Mouse (Mus musculus): ENCODE data around the gene Fbxo34. TPM values are rescaled to one million over a fixed set of nuclear protein-coding genes. Genes with fewer than 3 reads are reported as not detected.
A peak's percentile ranks its signal among the peaks of the same experiment; 100 is the strongest.

Gene Fbxo34
- polyA plus RNA-seq, 1 experiment from 2014 or later: 24.8 TPM

DNA sequence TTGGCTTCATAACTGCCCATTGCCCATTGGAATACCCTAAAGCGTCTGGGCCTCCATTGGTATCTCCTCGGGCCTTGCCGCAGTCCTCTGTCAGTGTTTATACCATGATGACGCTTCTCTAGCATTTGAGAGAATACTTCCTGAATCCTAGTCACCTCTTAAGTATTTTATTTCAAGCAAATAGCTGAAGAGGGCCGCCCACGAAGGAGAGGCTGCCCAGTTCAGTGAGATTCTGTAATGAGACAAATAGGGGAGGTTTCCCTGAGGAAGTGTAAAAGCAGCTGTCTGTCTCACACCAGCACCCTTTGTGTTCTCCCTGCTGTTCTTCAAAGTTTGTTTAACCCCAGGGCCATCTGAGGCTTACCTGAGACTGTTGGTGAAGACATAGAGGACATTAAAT lies 66.5 kb downstream of the Fbxo34 start:
- Histone ChIP-seq H3K4me1 (ENCODE audit: control insufficient read depth, insufficient read depth, low read length) (peaks cover 14% of the 10 kb centered on the region), H3K27me3 (ENCODE audit: control insufficient read depth, insufficient read depth, low read length) (no peaks in the 10 kb centered on the region), H3K4me2 (no peak overlapping the region), H3K27ac (ENCODE audit: low read depth, low read length) (no peak overlapping the region), H3K9me3 (replicated peaks; ENCODE audit: control insufficient read depth, low read length) (no peaks in the 10 kb centered on the region), H3K36me3 (ENCODE audit: control insufficient read depth, insufficient read depth, low read length) (no peaks in the 10 kb centered on the region), H3K9ac (ENCODE audit: low read depth, low read length) (no peak overlapping the region), H3K4me3 (ENCODE audit: low read depth, low read length) (no peak overlapping the region)
- WGBS (ENCODE audit: insufficient replicate concordance): 78% methylated on average over 6 of the region's 6 CpGs
- ATAC-seq (replicated peaks; ENCODE audit: insufficient number of reproducible peaks, low FRiP score, low TSS enrichment): no peak

DNA sequence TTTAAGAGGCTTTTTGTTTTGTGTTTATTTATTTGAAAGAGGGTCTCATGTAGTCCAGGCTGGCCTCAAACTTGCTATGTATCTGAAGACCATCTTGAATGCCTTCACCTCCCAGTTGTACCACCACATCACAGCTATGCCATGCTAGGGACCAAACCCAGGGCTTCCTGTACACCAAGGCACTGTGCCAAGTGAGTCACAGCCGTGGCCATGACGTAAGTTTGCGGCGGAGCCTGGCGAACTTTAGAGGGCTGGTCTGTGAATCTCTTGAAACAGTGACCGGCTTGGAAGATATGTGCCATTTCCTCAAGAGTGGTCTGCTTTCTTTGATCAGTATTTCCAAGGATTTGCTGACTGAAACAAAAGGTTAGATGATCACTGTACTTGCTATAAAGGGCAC lies 68.4 kb downstream of the Fbxo34 start:
- H3K36me3 ChIP-seq (ENCODE audit: control insufficient read depth, insufficient read depth, low read length): no peaks in the 10 kb centered on the region
- H3K4me2 ChIP-seq: no peak overlapping the region
- no peak overlapping the region for H3K4me3 ChIP-seq (ENCODE audit: low read depth, low read length)
- 74% methylated on average over 6 of the region's 6 CpGs for WGBS (ENCODE audit: insufficient replicate concordance)
- no peak overlapping the region for H3K9ac ChIP-seq (ENCODE audit: low read depth, low read length)
- no peaks in the 10 kb centered on the region for H3K27me3 ChIP-seq (ENCODE audit: control insufficient read depth, insufficient read depth, low read length)
- no peaks in the 10 kb centered on the region for H3K9me3 ChIP-seq (replicated peaks; ENCODE audit: control insufficient read depth, low read length)
- ATAC-seq (replicated peaks; ENCODE audit: insufficient number of reproducible peaks, low FRiP score, low TSS enrichment): no peak
- H3K27ac ChIP-seq (ENCODE audit: low read depth, low read length): no peak overlapping the region
- peaks cover 23% of the 10 kb centered on the region for H3K4me1 ChIP-seq (ENCODE audit: control insufficient read depth, insufficient read depth, low read length)

DNA sequence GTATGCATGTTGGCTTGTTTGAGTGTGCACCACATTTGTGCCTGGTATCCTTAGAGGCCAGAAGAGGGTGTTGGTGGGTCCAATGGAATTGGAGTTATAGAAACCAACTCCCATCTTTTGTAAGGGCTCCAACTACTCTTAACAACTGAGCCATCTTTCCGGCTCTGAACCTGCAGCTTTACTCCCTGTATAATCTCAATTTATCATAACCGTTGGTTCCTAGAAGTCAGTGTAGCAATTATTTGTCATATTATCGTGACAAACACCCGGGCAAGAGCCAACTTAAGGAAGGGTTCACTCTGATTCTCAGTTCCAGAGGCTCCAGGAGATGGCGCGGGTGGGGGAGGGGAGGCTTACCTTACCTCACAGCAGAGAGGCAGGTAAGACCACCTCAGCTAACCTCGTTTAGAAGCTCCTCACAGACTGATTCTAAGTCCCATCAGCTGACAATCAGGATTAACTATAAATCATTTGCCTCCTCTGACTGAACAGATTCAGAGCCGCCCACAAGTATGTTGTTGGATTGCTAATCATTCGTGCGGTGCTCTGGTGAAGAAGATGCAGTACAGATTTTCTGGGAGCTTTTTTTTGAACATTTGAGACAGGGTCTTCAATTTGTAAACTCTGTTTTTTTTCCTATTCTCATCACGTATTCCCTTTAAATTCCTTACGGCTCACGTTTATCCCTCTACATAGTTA lies 70.7 kb downstream of the Fbxo34 start:
- H3K36me3 ChIP-seq (ENCODE audit: control insufficient read depth, insufficient read depth, low read length): no peaks in the 10 kb centered on the region
- no peaks in the 10 kb centered on the region for H3K27me3 ChIP-seq (ENCODE audit: control insufficient read depth, insufficient read depth, low read length)
- 0 out of 2 replicates have a peak overlapping the region, but pooled peaks have one; percentile 16 for H3K27ac ChIP-seq (ENCODE audit: low read depth, low read length)
- peaks cover 20% of the 10 kb centered on the region for H3K4me1 ChIP-seq (ENCODE audit: control insufficient read depth, insufficient read depth, low read length)
- 80% methylated on average over 13 of the region's 13 CpGs for WGBS (ENCODE audit: insufficient replicate concordance)
- no peak overlapping the region for H3K4me2 ChIP-seq
- H3K4me3 ChIP-seq (ENCODE audit: low read depth, low read length): no peak overlapping the region
- no peak for ATAC-seq (replicated peaks; ENCODE audit: insufficient number of reproducible peaks, low FRiP score, low TSS enrichment)
- H3K9me3 ChIP-seq (replicated peaks; ENCODE audit: control insufficient read depth, low read length): no peaks in the 10 kb centered on the region
- H3K9ac ChIP-seq (ENCODE audit: low read depth, low read length): no peak overlapping the region

DNA sequence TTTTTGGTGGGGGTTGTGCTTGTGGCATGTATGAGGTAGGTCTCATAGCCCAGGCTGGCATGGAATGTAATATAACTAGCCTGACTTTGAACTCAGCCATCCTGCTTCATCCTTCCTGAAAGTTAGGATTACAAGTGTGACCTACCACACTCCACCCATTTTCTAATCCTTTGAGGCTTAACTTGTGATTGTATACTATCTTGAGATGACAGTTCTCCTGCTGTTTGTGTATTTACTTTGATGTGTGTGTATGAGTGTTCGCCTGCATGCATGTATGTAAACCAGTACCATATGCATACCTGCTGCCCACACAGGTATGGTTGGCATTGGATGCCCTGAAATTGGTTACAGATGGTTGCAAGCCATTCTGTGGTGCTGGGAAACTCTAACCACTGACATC lies 71.4 kb downstream of the Fbxo34 start:
- Histone ChIP-seq H3K9me3 (replicated peaks; ENCODE audit: control insufficient read depth, low read length) (no peaks in the 10 kb centered on the region), H3K36me3 (ENCODE audit: control insufficient read depth, insufficient read depth, low read length) (no peaks in the 10 kb centered on the region), H3K27me3 (ENCODE audit: control insufficient read depth, insufficient read depth, low read length) (no peaks in the 10 kb centered on the region), H3K4me1 (ENCODE audit: control insufficient read depth, insufficient read depth, low read length) (peaks cover 21% of the 10 kb centered on the region), H3K9ac (ENCODE audit: low read depth, low read length) (no peak overlapping the region; the same call in 1 of the 2 replicates), H3K4me3 (ENCODE audit: low read depth, low read length) (no peak overlapping the region), H3K27ac (ENCODE audit: low read depth, low read length) (peak overlapping the region; percentile 67), H3K4me2 (no peak overlapping the region)
- ATAC-seq (replicated peaks; ENCODE audit: insufficient number of reproducible peaks, low FRiP score, low TSS enrichment): no peak; the same call in 1 of the 2 replicates
- 88% methylated on average over 1 of the region's 1 CpGs for WGBS (ENCODE audit: insufficient replicate concordance)

DNA sequence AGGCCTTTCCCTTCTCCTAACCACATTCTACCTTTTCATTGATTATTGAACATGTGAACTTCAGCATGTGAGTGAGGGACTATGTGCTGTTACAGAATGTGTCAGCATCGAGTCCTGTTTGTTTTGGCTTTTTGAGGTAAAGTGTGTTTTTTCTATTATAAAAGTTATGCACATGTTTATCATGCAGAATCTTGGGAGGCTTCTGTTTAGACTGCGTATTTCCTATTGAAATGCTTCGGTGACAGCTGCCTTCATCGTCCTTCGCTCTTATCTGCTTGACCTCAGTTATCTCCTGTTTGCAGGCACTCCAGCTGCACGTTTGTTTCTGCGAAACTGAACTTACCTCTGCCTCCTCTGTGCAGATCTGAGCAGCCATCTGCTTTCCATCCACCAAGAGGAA lies 72.1 kb downstream of the Fbxo34 start:
- no peaks in the 10 kb centered on the region for H3K36me3 ChIP-seq (ENCODE audit: control insufficient read depth, insufficient read depth, low read length)
- peak overlapping the region; percentile 67 for H3K27ac ChIP-seq (ENCODE audit: low read depth, low read length)
- H3K9me3 ChIP-seq (replicated peaks; ENCODE audit: control insufficient read depth, low read length): no peaks in the 10 kb centered on the region
- 11% methylated on average over 7 of the region's 7 CpGs for WGBS (ENCODE audit: insufficient replicate concordance)
- peak; percentile 88 for ATAC-seq (replicated peaks; ENCODE audit: insufficient number of reproducible peaks, low FRiP score, low TSS enrichment)
- no peaks in the 10 kb centered on the region for H3K27me3 ChIP-seq (ENCODE audit: control insufficient read depth, insufficient read depth, low read length)
- H3K4me3 ChIP-seq (ENCODE audit: low read depth, low read length): no peak overlapping the region
- peaks cover 25% of the 10 kb centered on the region for H3K4me1 ChIP-seq (ENCODE audit: control insufficient read depth, insufficient read depth, low read length)
- H3K9ac ChIP-seq (ENCODE audit: low read depth, low read length): no peak overlapping the region; the same call in 1 of the 2 replicates
- 0 out of 2 replicates have a peak overlapping the region, but pooled peaks have one; percentile 12 for H3K4me2 ChIP-seq

DNA sequence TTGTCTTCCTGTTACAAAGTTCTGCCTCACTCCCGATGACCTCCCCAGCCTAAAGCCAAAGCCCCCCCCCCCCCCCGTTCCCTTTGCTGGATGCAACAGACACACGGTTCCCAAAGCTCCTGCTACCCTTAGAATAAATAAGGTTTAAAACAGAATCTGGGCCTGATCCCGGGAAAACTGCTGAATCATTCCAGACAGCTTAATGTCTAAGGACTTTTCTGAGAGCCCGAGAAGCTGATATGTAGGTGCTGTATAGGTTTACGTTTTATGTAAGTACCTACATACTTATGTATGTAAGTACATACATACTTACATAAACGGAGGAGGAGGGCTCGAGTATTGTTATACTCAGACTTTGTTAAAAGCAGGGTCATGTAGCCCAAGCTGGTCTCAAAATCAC lies 75.2 kb downstream of the Fbxo34 start:
- H3K4me3 ChIP-seq (ENCODE audit: low read depth, low read length): no peak overlapping the region
- no peak overlapping the region for H3K4me2 ChIP-seq
- no peaks in the 10 kb centered on the region for H3K36me3 ChIP-seq (ENCODE audit: control insufficient read depth, insufficient read depth, low read length)
- H3K9me3 ChIP-seq (replicated peaks; ENCODE audit: control insufficient read depth, low read length): no peaks in the 10 kb centered on the region
- no peak for ATAC-seq (replicated peaks; ENCODE audit: insufficient number of reproducible peaks, low FRiP score, low TSS enrichment)
- peaks cover 28% of the 10 kb centered on the region for H3K4me1 ChIP-seq (ENCODE audit: control insufficient read depth, insufficient read depth, low read length)
- H3K9ac ChIP-seq (ENCODE audit: low read depth, low read length): no peak overlapping the region
- 69% methylated on average over 8 of the region's 8 CpGs for WGBS (ENCODE audit: insufficient replicate concordance)
- no peak overlapping the region for H3K27ac ChIP-seq (ENCODE audit: low read depth, low read length)
- no peaks in the 10 kb centered on the region for H3K27me3 ChIP-seq (ENCODE audit: control insufficient read depth, insufficient read depth, low read length)

DNA sequence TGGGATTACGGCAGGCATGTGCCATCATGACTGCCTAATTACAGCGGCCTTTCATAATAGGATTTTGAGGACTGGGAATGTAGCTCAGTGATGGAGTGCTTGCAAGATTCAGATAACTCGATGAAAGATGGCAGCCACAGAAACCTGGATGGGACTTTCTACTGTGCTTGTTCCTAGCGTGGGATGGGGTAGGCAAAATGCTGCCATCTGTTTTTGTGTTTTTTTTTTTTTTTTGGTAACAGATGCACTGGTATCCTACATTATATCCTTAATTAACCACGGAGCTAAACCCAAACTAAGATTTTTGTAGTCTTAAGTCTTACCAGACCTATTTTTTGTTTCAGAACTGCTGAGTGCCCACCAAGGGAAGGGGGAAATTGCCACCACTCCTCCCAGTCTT lies 75.6 kb downstream of the Fbxo34 start:
- no peak overlapping the region for H3K4me2 ChIP-seq
- peaks cover 28% of the 10 kb centered on the region for H3K4me1 ChIP-seq (ENCODE audit: control insufficient read depth, insufficient read depth, low read length)
- H3K36me3 ChIP-seq (ENCODE audit: control insufficient read depth, insufficient read depth, low read length): no peaks in the 10 kb centered on the region
- no peak overlapping the region for H3K4me3 ChIP-seq (ENCODE audit: low read depth, low read length)
- H3K9ac ChIP-seq (ENCODE audit: low read depth, low read length): no peak overlapping the region
- no peaks in the 10 kb centered on the region for H3K27me3 ChIP-seq (ENCODE audit: control insufficient read depth, insufficient read depth, low read length)
- no peaks in the 10 kb centered on the region for H3K9me3 ChIP-seq (replicated peaks; ENCODE audit: control insufficient read depth, low read length)
- ATAC-seq (replicated peaks; ENCODE audit: insufficient number of reproducible peaks, low FRiP score, low TSS enrichment): no peak
- 84% methylated on average over 5 of the region's 5 CpGs for WGBS (ENCODE audit: insufficient replicate concordance)
- no peak overlapping the region for H3K27ac ChIP-seq (ENCODE audit: low read depth, low read length)

DNA sequence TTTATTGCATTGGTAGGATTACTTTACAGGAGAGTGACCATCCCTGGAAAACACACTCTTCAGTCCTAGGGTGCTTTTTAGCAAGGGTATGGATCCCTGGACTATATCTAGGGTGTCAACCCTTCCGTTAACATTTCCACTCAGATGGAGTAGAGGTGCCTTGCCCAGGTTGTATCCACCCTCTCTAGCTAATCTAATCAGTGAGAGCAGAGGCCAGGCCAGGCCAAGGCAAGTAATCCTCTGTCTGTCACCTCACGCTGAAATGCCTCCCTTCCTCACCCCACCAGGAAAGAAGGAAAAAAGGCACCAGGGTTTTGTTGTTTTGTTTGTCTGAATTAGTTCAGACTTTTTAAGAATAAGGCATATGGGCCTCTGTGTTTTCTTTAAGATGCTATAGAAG lies 77.6 kb downstream of the Fbxo34 start:
- peak overlapping the region; percentile 24; the same call in 1 of the 2 replicates for H3K27ac ChIP-seq (ENCODE audit: low read depth, low read length)
- H3K36me3 ChIP-seq (ENCODE audit: control insufficient read depth, insufficient read depth, low read length): peaks cover 2% of the 10 kb centered on the region; the same call in 1 of the 2 replicates
- peak; percentile 78 for ATAC-seq (replicated peaks; ENCODE audit: insufficient number of reproducible peaks, low FRiP score, low TSS enrichment)
- no peak overlapping the region for H3K4me3 ChIP-seq (ENCODE audit: low read depth, low read length)
- H3K9ac ChIP-seq (ENCODE audit: low read depth, low read length): no peak overlapping the region
- H3K4me1 ChIP-seq (ENCODE audit: control insufficient read depth, insufficient read depth, low read length): peaks cover 19% of the 10 kb centered on the region
- H3K4me2 ChIP-seq: no peak overlapping the region
- H3K9me3 ChIP-seq (replicated peaks; ENCODE audit: control insufficient read depth, low read length): no peaks in the 10 kb centered on the region
- H3K27me3 ChIP-seq (ENCODE audit: control insufficient read depth, insufficient read depth, low read length): no peaks in the 10 kb centered on the region
- 18% methylated on average over 2 of the region's 2 CpGs for WGBS (ENCODE audit: insufficient replicate concordance)

DNA sequence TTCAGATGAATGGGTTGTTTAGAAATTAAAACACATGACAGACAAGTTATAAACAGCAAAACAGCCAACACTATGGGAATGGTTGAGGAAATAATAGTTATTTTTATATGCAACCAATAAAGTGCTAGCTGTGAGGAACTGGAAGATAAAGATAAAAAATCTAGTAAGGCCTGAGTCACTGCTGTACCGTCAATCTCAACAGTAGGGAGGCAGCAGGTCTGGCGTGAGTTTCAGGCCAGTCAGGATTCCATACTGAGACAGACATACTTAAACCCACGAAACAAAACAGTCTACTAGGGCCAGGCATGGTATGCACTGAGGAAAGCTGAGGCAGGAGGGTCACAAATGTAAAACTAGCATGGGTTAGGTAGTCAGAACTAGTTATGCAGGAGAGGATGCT lies 78.1 kb downstream of the Fbxo34 start:
- H3K4me3 ChIP-seq (ENCODE audit: low read depth, low read length): no peak overlapping the region
- H3K27ac ChIP-seq (ENCODE audit: low read depth, low read length): peak overlapping the region; percentile 24; the same call in 1 of the 2 replicates
- H3K36me3 ChIP-seq (ENCODE audit: control insufficient read depth, insufficient read depth, low read length): peaks cover 2% of the 10 kb centered on the region; the same call in 1 of the 2 replicates
- no peaks in the 10 kb centered on the region for H3K9me3 ChIP-seq (replicated peaks; ENCODE audit: control insufficient read depth, low read length)
- peaks cover 24% of the 10 kb centered on the region for H3K4me1 ChIP-seq (ENCODE audit: control insufficient read depth, insufficient read depth, low read length)
- WGBS (ENCODE audit: insufficient replicate concordance): 64% methylated on average over 3 of the region's 3 CpGs
- H3K4me2 ChIP-seq: no peak overlapping the region
- H3K27me3 ChIP-seq (ENCODE audit: control insufficient read depth, insufficient read depth, low read length): no peaks in the 10 kb centered on the region
- no peak overlapping the region for H3K9ac ChIP-seq (ENCODE audit: low read depth, low read length)
- ATAC-seq (replicated peaks; ENCODE audit: insufficient number of reproducible peaks, low FRiP score, low TSS enrichment): no peak
